Mouse (Mus musculus): Measurements from ENCODE around the gene Cyp11a1. TPM values are rescaled to one million over a fixed set of nuclear protein-coding genes. Genes with fewer than 3 reads are reported as not detected.

The Cyp11a1 gene
- polyA plus RNA-seq, 1 experiment from 2014 or later: 2.9 TPM

DNA sequence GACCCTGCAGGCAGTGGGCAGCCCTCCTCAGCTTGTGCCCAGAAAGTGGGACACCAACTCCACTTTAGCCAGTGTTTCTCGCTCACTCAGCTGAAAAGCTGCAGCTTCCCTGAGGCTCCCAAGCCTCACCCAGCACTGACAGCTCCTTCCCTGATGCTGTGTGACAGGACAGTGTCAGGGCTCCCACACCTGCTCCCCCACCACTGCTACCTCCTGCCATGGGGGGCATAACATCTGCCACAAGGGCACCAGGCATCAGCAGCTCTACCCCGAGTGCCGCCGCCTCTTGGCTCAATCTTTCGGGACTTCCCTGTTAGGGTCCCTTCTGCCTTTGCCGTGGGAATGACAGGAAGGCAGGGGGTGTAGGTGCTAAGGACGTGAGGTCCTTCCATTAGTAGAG lies 19.9 kb upstream of the Cyp11a1 start:
- WGBS (ENCODE audit: insufficient replicate concordance): 71% methylated on average over 7 of the region's 7 CpGs
- H3K4me2 ChIP-seq (ENCODE audit: low read depth, low read length): no peak overlapping the region

DNA sequence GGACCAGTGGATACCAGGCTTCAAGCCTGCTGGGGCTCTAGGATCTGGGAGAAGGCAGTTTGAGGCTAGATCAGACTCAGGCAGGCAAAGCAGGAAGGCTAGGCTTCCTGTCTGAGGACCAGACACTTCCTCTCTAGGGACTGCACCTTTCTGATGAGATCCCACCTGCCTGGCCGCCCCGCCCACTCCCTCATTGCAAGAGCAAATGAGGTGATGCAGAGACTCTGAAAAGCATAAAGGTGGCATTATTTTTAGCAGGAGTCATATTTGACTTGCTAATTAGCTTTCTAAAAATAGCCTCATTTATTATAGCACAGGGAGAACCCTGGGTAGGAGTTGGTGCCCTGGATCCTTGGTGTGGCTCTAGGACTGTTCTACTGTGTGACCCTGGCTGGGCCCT lies 18.1 kb upstream of the Cyp11a1 start:
- WGBS (ENCODE audit: insufficient replicate concordance): 45% methylated on average over 2 of the region's 2 CpGs
- no peaks in the 10 kb centered on the region for H3K9me3 ChIP-seq (replicated peaks; ENCODE audit: control insufficient read depth, low read length)
- no peaks in the 10 kb centered on the region for H3K4me1 ChIP-seq (ENCODE audit: control insufficient read depth, low read depth, low read length)

More for the DNA sequence above, 19.9 kb upstream of the Cyp11a1 start:
- H3K27me3 ChIP-seq (ENCODE audit: control insufficient read depth, insufficient read depth, low read depth, low read length): no peaks in the 10 kb centered on the region
- H3K27ac ChIP-seq (ENCODE audit: low read length): no peak overlapping the region
- no peaks in the 10 kb centered on the region for H3K36me3 ChIP-seq (ENCODE audit: control insufficient read depth, insufficient read depth)
- no peaks in the 10 kb centered on the region for H3K4me1 ChIP-seq (ENCODE audit: control insufficient read depth, low read depth, low read length)
- no peak overlapping the region for H3K4me3 ChIP-seq (ENCODE audit: low read depth, low read length)
- H3K9ac ChIP-seq (ENCODE audit: low read depth, low read length): no peak overlapping the region
- no peaks in the 10 kb centered on the region for H3K9me3 ChIP-seq (replicated peaks; ENCODE audit: control insufficient read depth, low read length)
- no peak for ATAC-seq (ENCODE audit: low read depth)

DNA sequence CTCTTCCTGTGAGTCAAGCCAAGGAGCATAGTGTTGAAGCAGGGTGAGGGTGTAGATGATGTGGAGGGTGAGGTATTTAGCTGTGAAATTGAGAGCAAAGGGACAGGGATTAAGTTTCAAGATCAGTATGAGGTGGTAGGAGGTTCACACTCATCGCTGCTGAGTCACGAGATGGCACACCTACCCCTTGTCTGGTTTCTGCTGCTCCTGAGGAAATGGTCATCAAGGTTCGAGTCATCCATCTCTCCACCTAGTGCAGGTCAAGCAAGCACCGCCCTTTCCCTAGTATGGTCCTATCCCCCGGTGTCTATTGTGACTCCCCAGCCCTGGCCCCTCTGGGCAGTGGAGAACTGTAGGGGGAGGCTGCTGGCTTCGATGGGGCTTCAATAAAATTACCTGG lies 16.9 kb upstream of the Cyp11a1 start:
- 68% methylated on average over 6 of the region's 6 CpGs for WGBS (ENCODE audit: insufficient replicate concordance)
- Histone ChIP-seq H3K4me3 (ENCODE audit: low read depth, low read length) (no peak overlapping the region), H3K27ac (ENCODE audit: low read length) (no peak overlapping the region), H3K4me1 (ENCODE audit: control insufficient read depth, low read depth, low read length) (no peaks in the 10 kb centered on the region), H3K9me3 (replicated peaks; ENCODE audit: control insufficient read depth, low read length) (no peaks in the 10 kb centered on the region), H3K27me3 (ENCODE audit: control insufficient read depth, insufficient read depth, low read depth, low read length) (no peaks in the 10 kb centered on the region), H3K36me3 (ENCODE audit: control insufficient read depth, insufficient read depth) (no peaks in the 10 kb centered on the region), H3K9ac (ENCODE audit: low read depth, low read length) (no peak overlapping the region), H3K4me2 (ENCODE audit: low read depth, low read length) (no peak overlapping the region)
- ATAC-seq (ENCODE audit: low read depth): no peak

More for the DNA sequence above, 18.1 kb upstream of the Cyp11a1 start:
- Histone ChIP-seq H3K27ac (ENCODE audit: low read length) (no peak overlapping the region), H3K27me3 (ENCODE audit: control insufficient read depth, insufficient read depth, low read depth, low read length) (no peaks in the 10 kb centered on the region), H3K4me2 (ENCODE audit: low read depth, low read length) (no peak overlapping the region), H3K4me3 (ENCODE audit: low read depth, low read length) (no peak overlapping the region), H3K9ac (ENCODE audit: low read depth, low read length) (no peak overlapping the region), H3K36me3 (ENCODE audit: control insufficient read depth, insufficient read depth) (no peaks in the 10 kb centered on the region)
- no peak for ATAC-seq (ENCODE audit: low read depth)

DNA sequence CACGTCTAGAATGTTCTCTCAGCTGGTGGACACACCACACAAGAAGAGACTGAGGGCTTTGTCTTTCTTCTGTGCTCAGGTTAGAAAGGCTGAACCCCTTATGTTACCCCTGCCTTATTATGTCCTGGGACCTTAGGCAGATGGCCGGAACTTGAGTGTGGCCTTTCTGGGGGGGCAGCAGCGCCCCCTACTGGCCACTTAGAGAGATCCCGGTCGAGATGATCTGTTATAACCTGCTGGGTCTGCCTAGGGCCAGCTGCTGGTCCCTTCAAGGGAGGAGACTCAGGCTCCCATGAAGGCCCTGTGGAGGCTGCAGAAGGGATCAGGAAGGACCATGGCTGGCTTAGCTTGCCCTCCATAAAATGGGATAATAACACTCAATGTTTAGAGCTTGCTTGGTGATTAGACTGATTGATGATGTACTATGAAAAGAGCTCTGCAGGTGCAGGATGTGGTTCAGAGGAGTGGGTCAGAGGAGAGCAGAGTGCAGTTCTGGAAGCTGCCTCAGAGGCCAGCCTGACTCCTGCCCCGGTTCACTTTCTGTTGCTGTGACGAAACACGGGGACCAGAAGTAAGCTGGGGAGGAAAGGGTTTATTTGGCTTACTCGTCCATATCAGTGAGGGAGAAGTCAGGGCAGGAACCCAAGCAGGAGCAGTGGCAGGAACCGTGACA lies 15.6 kb upstream of the Cyp11a1 start:
- H3K9ac ChIP-seq (ENCODE audit: low read depth, low read length): no peak overlapping the region
- ATAC-seq (ENCODE audit: low read depth): no peak
- H3K4me3 ChIP-seq (ENCODE audit: low read depth, low read length): no peak overlapping the region
- H3K4me1 ChIP-seq (ENCODE audit: control insufficient read depth, low read depth, low read length): no peaks in the 10 kb centered on the region
- 18% methylated on average over 10 of the region's 10 CpGs for WGBS (ENCODE audit: insufficient replicate concordance)
- H3K4me2 ChIP-seq (ENCODE audit: low read depth, low read length): no peak overlapping the region
- no peaks in the 10 kb centered on the region for H3K36me3 ChIP-seq (ENCODE audit: control insufficient read depth, insufficient read depth)
- no peaks in the 10 kb centered on the region for H3K9me3 ChIP-seq (replicated peaks; ENCODE audit: control insufficient read depth, low read length)
- no peak overlapping the region for H3K27ac ChIP-seq (ENCODE audit: low read length)
- H3K27me3 ChIP-seq (ENCODE audit: control insufficient read depth, insufficient read depth, low read depth, low read length): no peaks in the 10 kb centered on the region

DNA sequence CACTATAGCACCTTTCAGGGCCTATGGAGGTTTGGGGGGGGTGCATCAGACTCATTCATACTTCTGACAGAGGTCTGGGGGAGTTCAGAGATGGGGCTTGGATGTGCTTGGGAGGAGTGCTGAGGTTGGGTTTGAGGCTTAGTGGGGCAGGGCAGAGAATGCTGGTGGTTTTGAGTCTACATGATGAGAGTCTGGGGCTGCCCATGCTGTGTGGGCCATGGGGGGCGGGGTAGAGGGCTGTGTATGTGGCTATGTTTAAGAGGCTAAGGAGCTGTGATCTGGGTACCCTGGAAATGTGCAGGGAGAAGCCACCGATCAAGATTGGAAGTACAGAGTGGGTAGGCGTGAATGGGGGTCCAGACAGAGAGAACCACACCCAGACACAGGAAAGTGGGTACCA lies 14.2 kb upstream of the Cyp11a1 start:
- H3K4me2 ChIP-seq (ENCODE audit: low read depth, low read length): no peak overlapping the region
- peaks cover 6% of the 10 kb centered on the region; the same call in 1 of the 2 replicates for H3K27me3 ChIP-seq (ENCODE audit: control insufficient read depth, insufficient read depth, low read depth, low read length)
- no peak overlapping the region for H3K4me3 ChIP-seq (ENCODE audit: low read depth, low read length)
- no peaks in the 10 kb centered on the region for H3K9me3 ChIP-seq (replicated peaks; ENCODE audit: control insufficient read depth, low read length)
- H3K36me3 ChIP-seq (ENCODE audit: control insufficient read depth, insufficient read depth): no peaks in the 10 kb centered on the region
- no peak overlapping the region for H3K9ac ChIP-seq (ENCODE audit: low read depth, low read length)
- no peak for ATAC-seq (ENCODE audit: low read depth)
- no peak overlapping the region for H3K27ac ChIP-seq (ENCODE audit: low read length)
- no peaks in the 10 kb centered on the region for H3K4me1 ChIP-seq (ENCODE audit: control insufficient read depth, low read depth, low read length)
- WGBS (ENCODE audit: insufficient replicate concordance): 51% methylated on average over 3 of the region's 3 CpGs

DNA sequence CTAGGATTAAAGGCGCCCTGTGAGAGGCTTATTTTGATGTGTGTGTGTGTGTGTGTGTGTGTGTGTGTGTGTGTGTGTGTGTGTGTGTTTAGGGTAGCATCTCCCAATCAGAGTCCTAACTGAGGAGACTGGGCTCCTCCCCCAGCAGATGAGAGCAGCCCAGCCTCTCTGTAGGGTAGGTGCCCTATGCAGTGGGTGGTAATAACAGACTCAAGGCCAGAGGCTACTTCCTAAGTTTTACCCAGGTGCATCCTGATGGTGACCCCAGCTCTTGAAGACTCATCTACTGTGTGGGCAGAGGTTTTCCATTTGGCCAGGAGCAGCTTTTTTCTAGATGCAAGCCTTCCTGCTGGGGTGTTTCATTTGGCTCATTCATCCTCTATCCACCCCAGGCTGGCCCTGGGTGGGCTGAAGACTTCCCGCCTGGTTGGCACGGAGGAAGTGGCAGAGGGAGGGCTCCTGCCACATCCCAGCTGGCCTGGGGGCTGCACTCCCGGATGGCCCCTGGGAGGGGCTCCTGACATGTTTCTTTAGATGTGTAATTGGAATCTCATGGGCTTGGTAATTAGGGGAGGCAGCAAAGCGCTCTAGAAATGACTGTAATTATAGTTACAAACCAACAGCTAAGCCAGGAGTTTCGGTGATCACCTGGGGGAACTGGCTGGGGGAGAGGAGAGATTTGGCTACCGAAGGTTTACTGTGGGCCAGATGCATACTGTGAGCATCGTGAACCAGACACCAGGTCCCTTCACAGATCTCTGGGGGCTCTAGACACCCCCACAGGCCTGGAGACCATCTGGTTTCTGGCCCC lies 13.2 kb upstream of the Cyp11a1 start:
- Histone ChIP-seq H3K4me1 (ENCODE audit: control insufficient read depth, low read depth, low read length) (peaks cover 5% of the 10 kb centered on the region; the same call in 1 of the 2 replicates), H3K4me2 (ENCODE audit: low read depth, low read length) (no peak overlapping the region), H3K9me3 (replicated peaks; ENCODE audit: control insufficient read depth, low read length) (no peaks in the 10 kb centered on the region), H3K36me3 (ENCODE audit: control insufficient read depth, insufficient read depth) (no peaks in the 10 kb centered on the region), H3K27me3 (ENCODE audit: control insufficient read depth, insufficient read depth, low read depth, low read length) (peaks cover 14% of the 10 kb centered on the region), H3K4me3 (ENCODE audit: low read depth, low read length) (no peak overlapping the region), H3K9ac (ENCODE audit: low read depth, low read length) (no peak overlapping the region), H3K27ac (ENCODE audit: low read length) (no peak overlapping the region)
- ATAC-seq (ENCODE audit: low read depth): no peak
- WGBS (ENCODE audit: insufficient replicate concordance): 46% methylated on average over 8 of the region's 8 CpGs

DNA sequence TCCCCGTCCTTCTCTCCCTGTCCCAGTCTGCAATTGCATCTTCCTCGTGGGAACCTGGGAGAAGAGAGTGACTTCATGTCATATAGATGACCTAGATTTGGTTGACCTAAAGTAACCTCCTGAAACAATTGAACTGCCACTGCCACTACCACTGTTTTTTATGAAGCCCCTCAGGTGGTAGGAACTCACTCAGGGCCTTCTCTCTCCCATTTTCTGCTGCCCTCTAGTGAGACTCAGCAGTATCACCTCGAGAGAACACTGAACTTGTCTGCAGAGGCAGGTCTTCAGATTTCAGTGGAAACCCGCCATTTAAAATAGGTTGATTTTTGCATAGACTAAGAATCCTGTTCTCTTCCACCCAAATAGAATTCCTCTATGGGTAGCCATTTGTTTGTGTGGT lies 10.9 kb upstream of the Cyp11a1 start:
- whole genome bisulfite sequencing (ENCODE audit: insufficient replicate concordance): 29% methylated on average over 4 of the region's 4 CpGs
- ATAC-seq (ENCODE audit: low read depth): no peak

DNA sequence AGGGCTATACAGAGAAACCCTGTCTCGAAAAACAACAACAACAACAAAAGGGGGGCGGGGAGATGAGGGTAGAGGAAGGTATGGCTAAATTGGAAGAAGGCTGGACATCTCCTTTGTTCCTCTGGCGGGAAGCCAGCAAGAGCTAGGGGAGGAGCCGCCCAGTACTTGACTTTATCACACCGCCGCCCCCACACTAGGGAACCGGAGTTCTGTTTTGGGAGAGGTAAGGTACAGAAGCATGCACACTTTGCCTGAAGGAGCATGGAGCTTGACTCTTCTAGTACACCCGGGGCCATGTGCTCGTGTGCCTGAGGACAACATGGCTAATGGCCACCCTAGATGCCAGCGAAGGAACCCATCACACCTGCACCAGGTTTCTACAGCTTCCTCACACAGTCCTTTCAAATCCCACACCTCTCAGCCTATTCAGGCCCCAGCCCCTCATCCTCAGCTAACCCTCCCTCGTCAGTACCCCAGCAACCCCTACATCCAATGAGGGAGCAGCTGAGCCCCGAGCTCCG lies 8.6 kb upstream of the Cyp11a1 start:
- H3K36me3 ChIP-seq (ENCODE audit: control insufficient read depth, insufficient read depth): no peaks in the 10 kb centered on the region
- H3K4me3 ChIP-seq (ENCODE audit: low read depth, low read length): peak overlapping the region; percentile 28
- H3K27me3 ChIP-seq (ENCODE audit: control insufficient read depth, insufficient read depth, low read depth, low read length): peaks cover 15% of the 10 kb centered on the region
- no peak overlapping the region for H3K27ac ChIP-seq (ENCODE audit: low read length)
- H3K4me2 ChIP-seq (ENCODE audit: low read depth, low read length): peak overlapping the region; percentile 48
- WGBS (ENCODE audit: insufficient replicate concordance): 18% methylated on average over 13 of the region's 13 CpGs
- peaks cover 5% of the 10 kb centered on the region for H3K4me1 ChIP-seq (ENCODE audit: control insufficient read depth, low read depth, low read length)
- no peak for ATAC-seq (ENCODE audit: low read depth)
- no peak overlapping the region for H3K9ac ChIP-seq (ENCODE audit: low read depth, low read length)
- H3K9me3 ChIP-seq (replicated peaks; ENCODE audit: control insufficient read depth, low read length): no peaks in the 10 kb centered on the region

More for the DNA sequence above, 10.9 kb upstream of the Cyp11a1 start:
- H3K27me3 ChIP-seq (ENCODE audit: control insufficient read depth, insufficient read depth, low read depth, low read length): peaks cover 15% of the 10 kb centered on the region
- H3K4me3 ChIP-seq (ENCODE audit: low read depth, low read length): no peak overlapping the region
- H3K9ac ChIP-seq (ENCODE audit: low read depth, low read length): no peak overlapping the region
- no peak overlapping the region for H3K4me2 ChIP-seq (ENCODE audit: low read depth, low read length)
- peaks cover 5% of the 10 kb centered on the region for H3K4me1 ChIP-seq (ENCODE audit: control insufficient read depth, low read depth, low read length)
- no peak overlapping the region for H3K27ac ChIP-seq (ENCODE audit: low read length)
- H3K9me3 ChIP-seq (replicated peaks; ENCODE audit: control insufficient read depth, low read length): no peaks in the 10 kb centered on the region
- H3K36me3 ChIP-seq (ENCODE audit: control insufficient read depth, insufficient read depth): no peaks in the 10 kb centered on the region

Data from liver, embryonic 16.5 days (tissue).